Mouse (Mus musculus): Measurements from ENCODE around the gene Il1rl2.

DNA sequence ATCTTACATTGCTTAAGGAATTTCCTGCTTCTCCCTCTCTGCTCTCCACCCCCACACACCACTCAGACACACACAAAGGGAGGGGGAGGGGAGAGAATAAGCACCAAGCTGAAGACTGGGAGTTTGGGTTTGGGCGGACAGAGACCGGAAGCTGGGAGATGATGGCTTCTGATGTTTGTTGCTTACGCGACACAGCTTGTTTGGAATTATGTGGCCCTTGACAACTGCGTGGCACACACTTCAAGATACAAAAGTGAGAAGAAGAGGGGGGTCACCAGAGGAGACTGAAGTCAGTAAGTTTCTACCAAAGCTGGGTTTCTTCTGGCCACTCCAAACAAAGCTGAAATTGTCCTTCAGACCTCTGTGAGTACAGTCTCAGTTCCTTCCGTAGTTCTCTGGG, at the start of gene Il1rl2:
- TF ChIP-seq POLR2A (IDR thresholded peaks at IDR 0.05; ENCODE audit: extremely low read depth, insufficient read depth, low read length) = no peak
- TF ChIP-seq CTCF (IDR thresholded peaks at IDR 0.05; ENCODE audit: low read depth, low read length) = no peak
